Mouse (Mus musculus) embryonic facial prominence, embryonic 11.5 days (tissue): Measurements from ENCODE around the gene Cdc42se2. TPM values are rescaled to one million over a fixed set of nuclear protein-coding genes. Genes with fewer than 3 reads are reported as not detected.

Source experiments
- ATAC-seq: fragments of 200-750 bp; cut with Nextera tagmentation; replicated peaks from 2 replicates; pipeline ENCODE4 v1.8.0; 2017; ENCODE audit warnings: low read depth; ENCODE audit not compliant: insufficient number of reproducible peaks, low FRiP score, low TSS enrichment
- DNase-seq: peaks from one replicate; pipeline ENCODE4 v3.0.0-alpha.2; 2015; ENCODE audit warnings: low spot score
- H3K27ac ChIP-seq: fragments of 300-500 bp; sonication (generic); replicated peaks from 2 replicates; pipeline ENCODE4 v1.5.1; 2014; ENCODE audit warnings: mild to moderate bottlenecking, low read depth, low read length, control low read depth
- H3K27me3 ChIP-seq: fragments of 300-500 bp; sonication (generic); 2 replicates; pipeline ENCODE4 v1.6.1; 2014; ENCODE audit warnings: mild to moderate bottlenecking, low read length, moderate library complexity, mixed read lengths; ENCODE audit not compliant: control insufficient read depth, insufficient read depth
- H3K36me3 ChIP-seq: fragments of 300-500 bp; sonication (generic); replicated peaks from 2 replicates; pipeline ENCODE4 v1.6.1; 2014; ENCODE audit warnings: low read depth, mild to moderate bottlenecking, low read length, moderate library complexity, mixed read lengths; ENCODE audit not compliant: control insufficient read depth, insufficient read depth
- H3K4me1 ChIP-seq: fragments of 300-500 bp; sonication (generic); 2 replicates; pipeline ENCODE4 v1.6.1; 2014; ENCODE audit warnings: low read length, mixed read lengths; ENCODE audit not compliant: control insufficient read depth, insufficient read depth
- H3K4me2 ChIP-seq: fragments of 300-500 bp; sonication (generic); 2 replicates; pipeline ENCODE4 v1.6.1; 2014; ENCODE audit warnings: low read depth, mild to moderate bottlenecking, control low read depth, low read length, moderate library complexity
- H3K4me3 ChIP-seq: fragments of 300-500 bp; sonication (generic); 2 replicates; pipeline ENCODE4 v1.5.1; 2014; ENCODE audit warnings: low read depth, low read length, control low read depth
- H3K9ac ChIP-seq: fragments of 300-500 bp; sonication (generic); replicated peaks from 2 replicates; pipeline ENCODE4 v1.6.1; 2014; ENCODE audit warnings: mild to moderate bottlenecking, control low read depth, low read length
- H3K9me3 ChIP-seq: fragments of 300-500 bp; sonication (generic); replicated peaks from 2 replicates; pipeline ENCODE4 v1.6.1; 2016; ENCODE audit warnings: mild to moderate bottlenecking, low read length, inconsistent platforms, mixed read lengths; ENCODE audit not compliant: control insufficient read depth
- WGBS: fragments of 180-500 bp; shearing (Covaris S2); extraction: QIAGEN DNeasy Blood & Tissue Kit; methylation state at CpG from one replicate; pipeline ENCODE4 v1.1.7; 2014; 5-methylcytosine and 5-hydroxymethylcytosine counted together
- polyA plus RNA-seq: library from polyadenylated mRNA; unstranded; fragments of >200 nt; fragmentation: Nextera tagmentation; extraction: Ambion mirVana; gene quantifications from 2 replicates; pipeline ENCODE4 v1.2.1, GENCODE M21; 2014

Cdc42se2 gene
- polyA plus RNA-seq, 1 experiment from 2014 or later, result 150 TPM

DNA sequence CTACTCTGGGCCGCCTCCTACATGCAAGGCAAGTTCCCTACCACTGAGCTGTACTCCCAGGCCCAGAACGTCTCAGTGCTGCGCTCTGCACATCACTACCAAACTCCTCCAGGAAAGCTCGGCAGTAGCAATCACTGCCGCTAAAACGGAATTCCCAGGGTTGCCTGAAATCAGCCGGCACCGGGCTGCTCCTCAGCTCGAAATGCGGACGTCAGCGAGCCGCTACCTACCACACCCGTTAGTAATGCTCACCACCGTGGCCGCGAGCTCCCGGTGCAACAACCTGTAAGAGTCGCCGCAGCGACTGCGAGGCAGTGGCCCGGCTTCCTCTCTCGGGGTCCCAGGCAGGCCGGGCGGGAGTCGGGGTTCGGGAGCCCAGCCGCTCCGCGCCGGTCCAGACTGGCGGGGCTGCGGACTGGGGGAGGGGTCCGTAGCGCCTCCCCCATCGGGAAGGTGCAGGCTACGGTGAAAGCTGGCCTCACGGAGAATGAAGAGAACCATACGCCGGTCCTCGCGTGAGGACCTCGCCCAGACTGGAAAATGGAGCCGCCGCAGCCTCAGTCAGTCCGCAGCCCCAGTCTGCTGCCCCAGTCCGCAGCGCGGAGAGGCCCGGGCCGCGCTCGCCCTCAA, 502 bp downstream of the Cdc42se2 start:
- ATAC-seq (peak; percentile 65), DNase-seq (peak; percentile 74)
- no peaks in the 10 kb centered on the region for H3K27me3 ChIP-seq
- H3K4me2 ChIP-seq, result peak overlapping the region; percentile 48
- peak overlapping the region; percentile 71 for H3K4me3 ChIP-seq
- under 1% methylated on average over 54 of the region's 54 CpGs for WGBS
- H3K36me3 ChIP-seq, result no peaks in the 10 kb centered on the region
- H3K9ac ChIP-seq, result peak overlapping the region; percentile 96
- no peaks in the 10 kb centered on the region for H3K9me3 ChIP-seq
- H3K4me1 ChIP-seq, result no peaks in the 10 kb centered on the region
- peak overlapping the region; percentile 98 for H3K27ac ChIP-seq

DNA sequence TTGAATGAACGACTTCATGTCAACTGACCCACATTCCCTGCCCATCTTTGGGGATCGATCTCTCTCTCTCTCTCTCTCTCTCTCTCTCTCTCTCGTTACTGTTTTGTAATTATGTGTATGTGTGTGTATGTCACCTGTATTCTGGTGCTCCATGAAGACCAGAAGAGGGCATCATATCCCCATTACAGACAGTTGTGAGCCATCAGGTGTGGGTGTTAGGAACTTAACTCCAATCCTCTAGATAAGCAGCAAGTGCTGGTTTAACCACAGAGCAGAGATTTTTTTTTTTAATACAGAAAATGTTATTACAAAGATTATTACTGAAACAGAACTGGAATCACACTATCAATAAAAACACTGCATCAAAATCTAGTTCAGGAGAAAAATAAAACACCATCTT, 1.9 kb downstream of the Cdc42se2 start:
- Histone ChIP-seq H3K9me3 (no peaks in the 10 kb centered on the region), H3K9ac (no peak overlapping the region), H3K4me1 (no peaks in the 10 kb centered on the region), H3K27ac (no peak overlapping the region), H3K4me3 (no peak overlapping the region), H3K36me3 (no peaks in the 10 kb centered on the region), H3K4me2 (no peak overlapping the region), H3K27me3 (no peaks in the 10 kb centered on the region)
- 92% methylated on average over 3 of the region's 3 CpGs for WGBS
- DNase-seq (no peak), ATAC-seq (no peak)

DNA sequence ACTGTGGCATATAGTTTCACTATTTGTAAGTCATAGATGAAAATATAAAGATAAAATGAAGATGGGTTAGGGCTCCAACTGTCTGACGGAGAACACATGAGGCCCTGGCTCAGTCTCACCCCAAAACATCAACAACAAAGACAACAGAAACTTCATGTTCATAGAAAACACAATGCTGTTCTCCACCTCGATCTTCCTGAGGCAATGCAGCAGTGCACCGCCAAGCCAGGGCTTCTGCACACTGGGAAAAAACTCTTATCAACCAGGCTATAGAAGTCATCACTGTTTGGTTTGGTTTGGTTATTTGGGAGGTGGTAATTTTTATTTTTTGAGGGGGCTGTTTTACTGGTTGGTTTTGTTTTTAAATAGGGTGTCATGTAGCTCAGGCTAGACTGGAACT, 3.0 kb downstream of the Cdc42se2 start:
- H3K27ac ChIP-seq, result no peak overlapping the region
- 97% methylated on average over 3 of the region's 3 CpGs for WGBS
- H3K9me3 ChIP-seq, result no peaks in the 10 kb centered on the region
- DNase-seq (no peak), ATAC-seq (no peak)
- H3K9ac ChIP-seq, result no peak overlapping the region
- no peak overlapping the region for H3K4me2 ChIP-seq
- H3K36me3 ChIP-seq, result no peaks in the 10 kb centered on the region
- H3K4me1 ChIP-seq, result no peaks in the 10 kb centered on the region
- no peaks in the 10 kb centered on the region for H3K27me3 ChIP-seq
- H3K4me3 ChIP-seq, result no peak overlapping the region

DNA sequence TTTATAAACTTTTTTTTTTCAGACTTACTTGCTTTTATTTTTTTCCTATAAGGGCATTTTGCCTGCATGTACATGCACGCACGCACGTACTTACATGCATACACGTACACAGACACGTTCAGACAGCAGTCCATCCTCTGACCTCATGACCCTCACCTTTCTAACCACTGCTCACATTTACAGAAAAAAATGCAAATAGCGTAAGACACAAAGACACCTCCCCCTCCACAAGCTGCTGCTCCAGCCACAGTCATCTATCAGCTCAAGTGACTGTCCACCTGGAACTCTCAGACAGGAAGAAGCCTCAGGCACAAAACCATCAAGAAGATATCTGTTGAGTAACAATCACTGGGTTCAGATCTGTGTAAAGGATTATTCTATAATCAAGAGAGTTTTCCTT, 5.2 kb downstream of the Cdc42se2 start:
- WGBS, result 85% methylated on average over 6 of the region's 6 CpGs

DNA sequence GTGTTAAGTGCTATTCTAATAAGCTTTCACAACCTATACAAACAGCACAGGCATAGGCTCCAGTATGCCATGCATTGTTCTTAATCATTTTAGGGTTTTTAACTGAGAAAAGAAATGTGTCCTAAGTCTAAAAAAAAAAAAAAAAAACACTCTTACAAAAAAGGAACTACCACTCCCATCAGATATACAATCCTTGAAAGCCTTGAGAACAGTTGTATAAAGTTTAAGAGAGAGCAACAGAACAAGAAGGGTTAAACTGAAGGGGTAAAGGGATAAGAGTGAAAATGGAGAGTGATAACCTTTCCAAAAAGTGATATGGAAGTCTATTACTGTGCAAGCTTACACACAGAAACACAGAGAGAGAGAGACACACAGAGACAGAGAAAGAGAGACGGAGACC, 7.5 kb downstream of the Cdc42se2 start:
- Histone ChIP-seq H3K9ac (no peak overlapping the region), H3K4me1 (no peaks in the 10 kb centered on the region), H3K4me3 (no peak overlapping the region), H3K27ac (no peak overlapping the region), H3K36me3 (no peaks in the 10 kb centered on the region), H3K4me2 (no peak overlapping the region), H3K9me3 (no peaks in the 10 kb centered on the region), H3K27me3 (no peaks in the 10 kb centered on the region)
- WGBS, result 93% methylated on average over 1 of the region's 1 CpGs
- ATAC-seq, result no peak
- no peak for DNase-seq

More for the DNA sequence above, 5.2 kb downstream of the Cdc42se2 start:
- no peak overlapping the region for H3K4me3 ChIP-seq
- H3K27me3 ChIP-seq, result no peaks in the 10 kb centered on the region
- H3K36me3 ChIP-seq, result no peaks in the 10 kb centered on the region
- no peaks in the 10 kb centered on the region for H3K9me3 ChIP-seq
- ATAC-seq, result no peak
- no peak overlapping the region for H3K9ac ChIP-seq
- no peak overlapping the region for H3K4me2 ChIP-seq
- no peak for DNase-seq
- no peak overlapping the region for H3K27ac ChIP-seq
- no peaks in the 10 kb centered on the region for H3K4me1 ChIP-seq

DNA sequence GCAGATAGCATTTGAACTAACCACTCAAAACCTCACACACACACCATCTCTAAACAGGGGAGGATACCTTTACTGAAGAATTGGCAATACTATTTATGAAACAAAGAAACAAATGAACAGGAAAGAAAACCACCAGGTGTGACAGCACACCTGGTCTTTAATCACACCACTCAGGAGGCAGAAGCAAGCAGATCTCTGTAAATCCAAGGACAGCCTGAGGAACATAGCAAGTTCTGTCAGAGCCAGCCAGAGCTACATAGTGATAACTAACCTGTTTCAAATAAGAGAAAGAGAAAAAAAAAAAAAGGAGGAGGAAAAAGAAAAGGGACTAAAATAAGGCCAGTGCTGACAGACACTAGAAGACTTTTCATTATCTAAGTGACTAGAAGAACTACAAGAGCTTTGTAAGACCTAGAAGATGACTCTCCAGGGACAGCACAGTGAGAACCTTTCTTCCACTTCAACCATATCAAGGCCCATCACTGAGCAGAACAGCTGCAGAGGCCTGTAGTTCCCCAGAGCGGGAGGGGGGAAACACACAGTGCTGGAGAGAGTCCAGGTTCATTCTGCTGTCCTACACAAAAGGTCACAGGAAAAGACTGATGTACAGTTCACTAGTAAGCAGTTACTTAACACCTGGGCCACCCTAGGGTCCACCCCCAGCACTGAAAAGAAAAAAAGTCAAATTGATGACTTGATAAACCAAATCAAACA, 9.2 kb downstream of the Cdc42se2 start:
- WGBS, result 89% methylated on average over 1 of the region's 1 CpGs

DNA sequence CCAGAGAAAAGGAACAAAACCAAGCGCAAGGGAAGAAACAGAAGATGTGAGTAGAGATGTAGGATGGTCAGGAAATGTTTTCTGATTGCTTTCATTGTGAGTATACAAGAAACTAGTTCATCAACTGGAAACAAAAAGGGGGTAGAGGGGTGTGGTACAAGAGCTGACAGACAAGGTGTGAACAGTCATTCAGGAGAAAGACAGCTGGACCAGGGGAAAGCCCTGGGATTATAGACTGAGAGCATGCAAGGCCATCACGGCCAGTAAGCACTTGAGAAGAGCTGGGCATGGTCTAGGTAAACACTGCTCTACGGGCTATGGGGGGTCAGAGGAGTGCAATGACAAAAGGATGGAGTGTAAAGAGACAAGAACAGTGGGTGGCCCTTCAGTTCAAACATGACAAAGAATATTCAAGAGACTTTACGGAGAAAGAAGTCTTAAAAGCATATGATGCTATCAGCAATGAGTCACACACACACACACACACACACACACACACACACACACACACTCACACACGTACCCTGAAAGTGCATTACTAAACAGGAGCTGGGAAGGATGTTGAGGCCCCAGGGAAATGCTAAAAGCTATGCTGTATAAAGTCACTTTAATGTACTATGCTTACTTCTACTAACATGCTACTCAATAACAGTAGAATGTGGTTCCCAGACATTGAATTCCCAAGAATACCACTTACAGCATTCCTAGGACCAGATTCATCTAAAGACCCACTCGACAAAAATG, 9.9 kb downstream of the Cdc42se2 start:
- Histone ChIP-seq H3K4me1 (no peaks in the 10 kb centered on the region), H3K27ac (no peak overlapping the region), H3K27me3 (no peaks in the 10 kb centered on the region), H3K9me3 (no peaks in the 10 kb centered on the region), H3K9ac (no peak overlapping the region), H3K36me3 (no peaks in the 10 kb centered on the region), H3K4me2 (no peak overlapping the region), H3K4me3 (no peak overlapping the region)
- ATAC-seq (no peak), DNase-seq (no peak)
- WGBS, result 87% methylated on average over 6 of the region's 6 CpGs

More for the DNA sequence above, 9.2 kb downstream of the Cdc42se2 start:
- DNase-seq (no peak), ATAC-seq (no peak)
- no peaks in the 10 kb centered on the region for H3K27me3 ChIP-seq
- no peak overlapping the region for H3K4me3 ChIP-seq
- no peaks in the 10 kb centered on the region for H3K4me1 ChIP-seq
- no peaks in the 10 kb centered on the region for H3K9me3 ChIP-seq
- H3K27ac ChIP-seq, result no peak overlapping the region
- H3K36me3 ChIP-seq, result no peaks in the 10 kb centered on the region
- H3K4me2 ChIP-seq, result no peak overlapping the region
- H3K9ac ChIP-seq, result no peak overlapping the region
